Mouse (Mus musculus): ENCODE measurements at regions not wholly inside any gene's neighbourhood (a gene's known extent, or its start where the extent isn't known, plus 50 kb on each side); places are given as distances from the start of the nearest gene placed in this dataset.
A peak's percentile ranks its signal among the peaks of the same experiment; 100 is the strongest.

DNA sequence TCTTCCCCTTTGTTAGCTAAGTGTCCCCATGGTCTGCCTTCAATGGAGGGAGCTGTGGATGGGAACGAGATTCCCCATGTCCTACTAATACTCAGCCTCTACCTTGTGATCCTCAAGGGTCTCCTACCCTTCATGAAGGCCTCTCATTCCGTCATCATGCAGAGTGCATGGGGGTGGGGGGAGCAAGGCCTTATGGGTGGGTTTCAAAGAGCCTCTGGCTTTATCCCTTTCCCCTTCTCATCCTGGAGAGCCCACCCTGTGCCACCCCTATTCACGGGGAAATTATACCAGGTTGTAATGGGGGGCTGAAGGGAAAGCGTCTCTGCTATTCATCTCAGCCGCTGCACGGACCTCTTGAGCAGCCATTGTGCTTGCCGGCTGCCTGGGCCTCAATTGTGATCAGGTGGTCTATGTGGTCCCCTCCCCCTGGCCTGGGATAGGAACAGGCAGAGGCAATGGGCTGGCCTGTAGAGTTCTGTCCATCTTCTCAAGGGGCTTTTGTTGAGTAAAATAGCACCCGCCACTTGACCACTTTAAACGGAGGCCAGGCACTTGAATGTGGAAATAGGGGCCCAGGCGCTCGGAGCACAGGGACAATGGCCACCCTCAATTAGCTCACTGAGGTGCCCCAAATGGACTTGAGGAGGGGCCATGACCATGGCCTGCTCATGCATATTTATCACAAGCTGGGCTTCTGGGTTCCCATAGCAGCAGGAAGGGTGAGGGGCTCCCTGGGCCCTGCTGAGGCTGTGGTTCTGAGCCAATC is 93.1 kb upstream of the Gm12830 start:
- Histone ChIP-seq H3K4me1 (peaks cover 2% of the 10 kb centered on the region; the same call in 1 of the 2 replicates), H3K27me3 (0 out of 2 replicates have a peak, but pooled peaks cover 5% of the 10 kb centered on the region), H3K4me3 (no peak overlapping the region), H3K9ac (no peak overlapping the region), H3K4me2 (replicated peaks) (no peak overlapping the region), H3K27ac (no peak overlapping the region), H3K36me3 (no peaks in the 10 kb centered on the region), H3K9me3 (replicated peaks) (no peaks in the 10 kb centered on the region)
- ATAC-seq (ENCODE audit: low FRiP score) = peak; percentile 75
- 55% methylated on average over 11 of the region's 11 CpGs for WGBS

DNA sequence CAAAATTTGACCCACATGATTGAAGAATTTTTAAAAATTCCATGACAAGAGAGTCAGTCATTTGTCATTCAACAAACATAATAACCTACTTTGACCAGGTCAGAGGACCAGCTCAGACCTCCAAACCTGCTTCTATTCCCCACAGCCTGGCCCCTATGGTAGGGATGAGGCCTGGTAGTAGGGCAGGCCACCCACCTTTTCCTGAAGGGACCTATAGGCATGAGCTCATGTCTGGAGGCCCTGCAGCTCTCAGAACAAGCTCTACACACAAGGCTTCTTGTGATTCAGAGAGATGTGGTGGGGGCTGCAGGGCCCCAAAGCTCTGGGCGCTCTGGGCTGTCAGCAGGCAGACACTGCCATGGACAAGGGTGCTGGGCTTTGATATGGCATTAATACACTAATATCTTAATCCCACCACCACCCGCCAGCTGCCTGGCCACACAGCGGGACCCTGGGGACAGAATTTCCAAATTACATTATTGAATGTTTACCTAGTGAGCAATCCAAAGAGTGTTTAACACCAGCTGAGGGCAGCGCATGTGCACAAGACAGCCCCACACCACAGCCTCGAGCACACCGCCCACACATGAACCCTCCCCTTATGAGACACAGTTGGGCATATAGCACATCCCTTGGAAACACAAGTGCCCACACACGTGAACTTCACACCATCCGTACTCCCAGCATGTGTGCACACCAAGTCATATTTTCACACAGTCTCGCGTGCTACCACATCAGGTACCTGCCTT is 88.1 kb upstream of the Gm12830 start:
- H3K36me3 ChIP-seq = no peaks in the 10 kb centered on the region
- no peaks in the 10 kb centered on the region for H3K9me3 ChIP-seq (replicated peaks)
- no peak for ATAC-seq (ENCODE audit: low FRiP score)
- no peaks in the 10 kb centered on the region for H3K27me3 ChIP-seq
- no peak overlapping the region for H3K4me3 ChIP-seq
- peaks cover 2% of the 10 kb centered on the region; the same call in 1 of the 2 replicates for H3K4me1 ChIP-seq
- H3K9ac ChIP-seq = no peak overlapping the region
- no peak overlapping the region for H3K4me2 ChIP-seq (replicated peaks)
- 80% methylated on average over 10 of the region's 10 CpGs for WGBS
- H3K27ac ChIP-seq = no peak overlapping the region

DNA sequence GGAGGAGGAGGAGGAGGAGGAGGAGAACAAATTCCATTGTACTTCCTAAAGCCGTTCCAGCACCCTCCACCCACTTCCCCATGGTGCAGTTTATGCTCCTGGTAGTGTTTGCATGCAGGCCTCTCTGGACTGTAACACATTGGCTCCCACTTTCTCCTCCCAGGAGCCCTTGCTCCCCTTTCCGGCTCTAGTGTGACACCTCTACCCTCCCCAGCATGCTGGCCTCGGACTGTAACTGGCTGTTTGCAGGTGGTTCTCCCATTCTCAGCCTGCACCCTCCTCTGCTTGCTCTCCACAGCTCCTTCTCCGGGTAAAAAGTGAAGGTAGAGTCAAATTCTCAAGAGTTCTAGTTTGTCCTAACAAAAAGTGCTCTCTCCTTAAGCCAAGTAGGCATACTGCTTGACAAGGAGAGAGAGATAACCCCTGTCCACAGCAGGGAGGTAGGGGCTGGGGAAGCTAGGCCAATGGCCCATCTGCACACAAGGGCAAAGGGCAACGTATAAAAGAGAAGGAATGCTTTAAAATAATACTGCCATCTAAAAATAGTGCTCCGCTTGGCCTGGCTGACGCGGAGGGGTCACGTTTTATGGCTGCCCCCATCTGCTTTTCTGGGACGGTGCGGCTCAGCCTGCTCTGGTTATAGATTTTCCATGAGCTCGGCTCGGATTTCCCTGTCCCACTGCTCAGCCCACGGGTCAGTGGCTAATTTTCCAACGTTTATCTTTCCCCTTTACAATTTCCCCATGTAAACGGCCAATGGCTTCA is 82.4 kb upstream of the Gm12830 start:
- Histone ChIP-seq H3K27ac (no peak overlapping the region), H3K36me3 (no peaks in the 10 kb centered on the region), H3K4me2 (replicated peaks) (no peak overlapping the region), H3K9ac (no peak overlapping the region), H3K27me3 (no peaks in the 10 kb centered on the region), H3K4me3 (no peak overlapping the region), H3K4me1 (no peaks in the 10 kb centered on the region), H3K9me3 (replicated peaks) (no peaks in the 10 kb centered on the region)
- no peak for ATAC-seq (ENCODE audit: low FRiP score)
- 50% methylated on average over 16 of the region's 16 CpGs for WGBS

DNA sequence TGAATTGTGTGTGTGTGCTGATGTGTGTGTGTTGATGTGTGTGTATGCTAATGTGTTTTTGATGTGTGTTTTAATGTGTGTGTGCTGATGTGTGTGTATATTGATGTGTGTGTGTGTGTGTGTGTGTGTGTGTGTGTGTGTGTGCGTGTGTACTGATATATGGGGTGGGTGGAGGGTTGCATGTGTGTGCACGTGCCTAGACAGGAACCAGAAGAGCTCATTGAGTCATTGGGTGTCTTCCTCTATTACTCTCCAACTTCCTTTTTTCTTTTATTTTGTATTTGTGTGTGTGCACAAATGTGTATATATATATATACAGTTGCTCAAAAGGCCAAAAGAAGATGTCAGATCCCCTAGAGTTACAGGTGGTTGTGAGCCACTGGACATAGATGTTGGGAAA is 73.4 kb upstream of the Gm12830 start:
- 83% methylated on average over 2 of the region's 2 CpGs for WGBS
- Histone ChIP-seq H3K36me3 (no peaks in the 10 kb centered on the region), H3K4me2 (replicated peaks) (no peak overlapping the region), H3K4me3 (no peak overlapping the region), H3K9ac (no peak overlapping the region), H3K4me1 (no peaks in the 10 kb centered on the region), H3K27me3 (no peaks in the 10 kb centered on the region), H3K9me3 (replicated peaks) (no peaks in the 10 kb centered on the region), H3K27ac (no peak overlapping the region)
- ATAC-seq (ENCODE audit: low FRiP score) = no peak

DNA sequence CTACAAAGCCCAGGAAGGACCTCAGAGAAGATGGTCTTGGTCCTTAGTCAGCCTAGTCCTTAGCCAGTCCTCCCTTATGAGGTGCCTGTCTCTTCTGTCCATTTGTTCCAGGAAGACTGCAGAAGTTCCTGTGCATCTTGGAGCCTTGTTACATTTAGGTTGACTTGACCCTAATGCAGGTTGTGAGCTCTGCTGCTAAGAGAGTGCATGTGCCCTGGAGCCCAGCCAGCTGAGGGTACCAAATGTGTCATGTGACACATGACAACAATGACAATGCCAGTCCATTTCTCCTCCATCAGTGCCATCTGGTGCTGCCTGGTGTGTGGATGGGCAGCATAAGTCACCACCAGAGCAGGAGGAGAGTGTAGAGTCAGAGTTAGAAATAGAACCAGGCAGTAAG is 61.7 kb upstream of the Gm12830 start:
- Histone ChIP-seq H3K9me3 (replicated peaks) (no peaks in the 10 kb centered on the region), H3K27ac (no peak overlapping the region), H3K27me3 (no peaks in the 10 kb centered on the region), H3K4me2 (replicated peaks) (no peak overlapping the region), H3K4me1 (no peaks in the 10 kb centered on the region), H3K36me3 (no peaks in the 10 kb centered on the region), H3K4me3 (no peak overlapping the region), H3K9ac (no peak overlapping the region)
- ATAC-seq (ENCODE audit: low FRiP score) = no peak

DNA sequence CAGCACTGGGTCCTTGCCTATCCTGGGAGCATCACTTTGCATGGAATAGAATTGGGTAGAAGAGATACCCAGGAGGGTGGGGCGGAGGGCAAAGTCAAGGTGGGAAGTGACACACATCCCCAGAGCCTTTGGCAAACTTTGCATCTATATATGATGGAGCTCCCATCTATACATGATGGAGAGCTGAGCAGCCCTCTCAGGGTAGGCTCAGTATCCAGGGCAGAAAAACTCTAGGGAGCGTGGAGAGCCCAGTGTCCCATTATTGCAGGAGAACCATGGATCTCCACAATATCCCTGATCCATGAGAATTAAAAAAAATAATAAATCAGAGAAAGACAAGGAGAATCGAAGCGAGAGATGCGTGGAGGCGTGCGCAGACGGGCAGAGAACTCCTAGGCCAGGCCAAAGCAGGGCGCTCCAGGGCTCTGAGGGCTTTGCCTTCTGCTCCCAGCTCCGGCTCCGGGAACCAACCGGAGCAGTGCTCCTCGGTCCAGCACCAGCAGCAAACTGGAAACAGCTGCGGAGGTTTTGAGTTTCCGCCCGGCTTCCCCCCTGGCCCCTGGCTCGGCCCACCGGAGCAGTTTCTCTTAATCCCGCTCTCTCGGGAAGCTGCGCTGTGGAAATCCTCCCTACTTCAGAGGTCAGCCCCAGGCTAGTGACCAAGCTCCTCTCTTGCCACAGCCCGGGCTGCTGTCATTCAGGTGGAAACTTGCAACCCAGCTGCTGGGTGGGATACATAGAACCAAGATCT is 54.7 kb upstream of the Gm12830 start:
- Histone ChIP-seq H3K9ac (no peak overlapping the region), H3K4me1 (no peaks in the 10 kb centered on the region), H3K4me2 (replicated peaks) (no peak overlapping the region), H3K36me3 (no peaks in the 10 kb centered on the region), H3K27me3 (peaks cover 3% of the 10 kb centered on the region; the same call in 1 of the 2 replicates), H3K27ac (no peak overlapping the region), H3K9me3 (replicated peaks) (no peaks in the 10 kb centered on the region), H3K4me3 (no peak overlapping the region)
- 67% methylated on average over 22 of the region's 22 CpGs for WGBS
- no peak for ATAC-seq (ENCODE audit: low FRiP score)

Data from hindbrain, embryonic 12.5 days (tissue).